Mouse (Mus musculus) kidney, embryonic 14.5 days (tissue): ENCODE results near the gene Disp3. TPM values are rescaled to one million over a fixed set of nuclear protein-coding genes. Genes with fewer than 3 reads are reported as not detected.

ENCODE experiments used
- ATAC-seq: fragments of 200-750 bp; cut with Nextera tagmentation; 2 replicates; pipeline ENCODE4 v1.8.0; 2017; ENCODE audit warnings: moderate number of reproducible peaks, mild to moderate bottlenecking, moderate TSS enrichment, moderate library complexity; ENCODE audit not compliant: low FRiP score, low TSS enrichment
- H3K27ac ChIP-seq: fragments of 300-500 bp; sonication (generic); 2 replicates; pipeline ENCODE4 v1.5.1; 2014; ENCODE audit warnings: low read depth, mild to moderate bottlenecking, low read length, moderate library complexity, mixed read lengths
- H3K27me3 ChIP-seq: fragments of 300-500 bp; sonication (generic); 2 replicates; pipeline ENCODE4 v1.6.1; 2014; ENCODE audit warnings: mild to moderate bottlenecking, low read length; ENCODE audit not compliant: control insufficient read depth, insufficient read depth
- H3K36me3 ChIP-seq: fragments of 300-500 bp; sonication (generic); 2 replicates; pipeline ENCODE4 v1.6.1; 2014; ENCODE audit warnings: low read length, mixed read lengths; ENCODE audit not compliant: control insufficient read depth, insufficient read depth
- H3K4me1 ChIP-seq: fragments of 300-500 bp; sonication (generic); 2 replicates; pipeline ENCODE4 v1.6.1; 2014; ENCODE audit warnings: low read length, mixed read lengths; ENCODE audit not compliant: control insufficient read depth, insufficient read depth
- H3K4me2 ChIP-seq: fragments of 300-500 bp; sonication (generic); replicated peaks from 2 replicates; pipeline ENCODE4 v1.6.1; 2014; ENCODE audit warnings: low read depth, mild to moderate bottlenecking, low read length
- H3K4me3 ChIP-seq: fragments of 300-500 bp; sonication (generic); 2 replicates; pipeline ENCODE4 v1.5.1; 2014; ENCODE audit warnings: mild to moderate bottlenecking, low read length
- H3K9ac ChIP-seq: fragments of 300-500 bp; sonication (generic); 2 replicates; pipeline ENCODE4 v1.6.1; 2014; ENCODE audit warnings: low read depth, mild to moderate bottlenecking, low read length, moderate library complexity
- H3K9me3 ChIP-seq: fragments of 300-500 bp; sonication (generic); 2 replicates; pipeline ENCODE4 v1.6.1; 2016; ENCODE audit warnings: low read length; ENCODE audit not compliant: control insufficient read depth
- WGBS: fragments of 180-500 bp; shearing (Covaris S2); extraction: QIAGEN DNeasy Blood & Tissue Kit; methylation state at CpG from one replicate; pipeline ENCODE4 v1.1.7; 2014; 5-methylcytosine and 5-hydroxymethylcytosine counted together
- polyA plus RNA-seq: library from polyadenylated mRNA; unstranded; fragments of >200 nt; fragmentation: Nextera tagmentation; extraction: Ambion mirVana; gene quantifications from 2 replicates; pipeline ENCODE4 v1.2.1, GENCODE M21; 2014

Disp3 gene
- polyA plus RNA-seq, 1 experiment from 2014 or later, result 0.34 TPM

- no peak overlapping the region for H3K4me3 ChIP-seq
- ATAC-seq, result no peak
- 0 out of 2 replicates have a peak, but pooled peaks cover 3% of the 10 kb centered on the region for H3K4me1 ChIP-seq
- H3K4me2 ChIP-seq, result no peak overlapping the region
- no peaks in the 10 kb centered on the region for H3K9me3 ChIP-seq
- H3K9ac ChIP-seq, result no peak overlapping the region
- H3K36me3 ChIP-seq, result no peaks in the 10 kb centered on the region
- no peaks in the 10 kb centered on the region; the same call in none of the 2 replicates for H3K27me3 ChIP-seq
- WGBS, result 4% methylated on average over 10 of the region's 10 CpGs
- no peak overlapping the region for H3K27ac ChIP-seq
These were observed 69.5 kb downstream of the Disp3 start for GRCm38 (mm10) chr4:148218238-148218637.

GRCm38 (mm10) chr4:148215264-148215900 is 72.4 kb downstream of the Disp3 start:
- no peaks in the 10 kb centered on the region for H3K9me3 ChIP-seq
- H3K36me3 ChIP-seq, result no peaks in the 10 kb centered on the region
- 0 out of 2 replicates have a peak, but pooled peaks cover 3% of the 10 kb centered on the region for H3K4me1 ChIP-seq
- H3K4me2 ChIP-seq, result no peak overlapping the region
- WGBS, result 31% methylated on average over 11 of the region's 11 CpGs
- H3K4me3 ChIP-seq, result no peak overlapping the region
- H3K27ac ChIP-seq, result no peak overlapping the region
- H3K27me3 ChIP-seq, result no peaks in the 10 kb centered on the region; the same call in none of the 2 replicates
- ATAC-seq, result peak; percentile 56
- H3K9ac ChIP-seq, result no peak overlapping the region

- H3K9ac ChIP-seq, result no peak overlapping the region
- H3K4me3 ChIP-seq, result no peak overlapping the region
- H3K4me1 ChIP-seq, result 0 out of 2 replicates have a peak, but pooled peaks cover 3% of the 10 kb centered on the region
- H3K27ac ChIP-seq, result no peak overlapping the region
- no peak for ATAC-seq
- no peaks in the 10 kb centered on the region for H3K36me3 ChIP-seq
- no peaks in the 10 kb centered on the region for H3K9me3 ChIP-seq
- no peaks in the 10 kb centered on the region; the same call in none of the 2 replicates for H3K27me3 ChIP-seq
- 54% methylated on average over 5 of the region's 5 CpGs for WGBS
- H3K4me2 ChIP-seq, result no peak overlapping the region
These were observed 73.2 kb downstream of the Disp3 start for GRCm38 (mm10) chr4:148214460-148215136.

- no peaks in the 10 kb centered on the region for H3K27me3 ChIP-seq
- no peak overlapping the region for H3K4me2 ChIP-seq
- 59% methylated on average over 6 of the region's 6 CpGs for WGBS
- H3K27ac ChIP-seq, result no peak overlapping the region
- no peak overlapping the region for H3K4me3 ChIP-seq
- no peaks in the 10 kb centered on the region for H3K9me3 ChIP-seq
- no peaks in the 10 kb centered on the region for H3K36me3 ChIP-seq
- no peak for ATAC-seq
- no peaks in the 10 kb centered on the region for H3K4me1 ChIP-seq
- no peak overlapping the region for H3K9ac ChIP-seq
These were observed 82.9 kb downstream of the Disp3 start for GRCm38 (mm10) chr4:148204873-148205232.

GRCm38 (mm10) chr4:148204061-148204872 is 83.5 kb downstream of the Disp3 start:
- Histone ChIP-seq H3K36me3 (no peaks in the 10 kb centered on the region), H3K4me1 (no peaks in the 10 kb centered on the region), H3K27me3 (no peaks in the 10 kb centered on the region), H3K4me2 (no peak overlapping the region), H3K4me3 (no peak overlapping the region), H3K9me3 (no peaks in the 10 kb centered on the region), H3K27ac (no peak overlapping the region), H3K9ac (no peak overlapping the region)
- ATAC-seq, result no peak
- 68% methylated on average over 15 of the region's 15 CpGs for WGBS

- 93% methylated on average over 2 of the region's 2 CpGs for WGBS
- no peak overlapping the region for H3K9ac ChIP-seq
- ATAC-seq, result no peak
These were observed 84.2 kb downstream of the Disp3 start for GRCm38 (mm10) chr4:148203557-148203956.

GRCm38 (mm10) chr4:148198721-148199120 is 89.0 kb downstream of the Disp3 start:
- no peak overlapping the region for H3K4me3 ChIP-seq
- no peak overlapping the region for H3K4me2 ChIP-seq
- H3K9me3 ChIP-seq, result no peaks in the 10 kb centered on the region
- H3K36me3 ChIP-seq, result no peaks in the 10 kb centered on the region
- no peak overlapping the region for H3K9ac ChIP-seq
- no peaks in the 10 kb centered on the region for H3K4me1 ChIP-seq
- ATAC-seq, result no peak
- H3K27ac ChIP-seq, result no peak overlapping the region
- no peaks in the 10 kb centered on the region for H3K27me3 ChIP-seq
- 23% methylated on average over 10 of the region's 10 CpGs for WGBS

More at GRCm38 (mm10) chr4:148203557-148203956, 84.2 kb downstream of the Disp3 start:
- H3K36me3 ChIP-seq, result no peaks in the 10 kb centered on the region
- no peak overlapping the region for H3K27ac ChIP-seq
- H3K27me3 ChIP-seq, result no peaks in the 10 kb centered on the region
- no peaks in the 10 kb centered on the region for H3K4me1 ChIP-seq
- no peaks in the 10 kb centered on the region for H3K9me3 ChIP-seq
- H3K4me2 ChIP-seq, result no peak overlapping the region
- no peak overlapping the region for H3K4me3 ChIP-seq

- Histone ChIP-seq H3K4me3 (no peak overlapping the region), H3K36me3 (no peaks in the 10 kb centered on the region), H3K4me2 (no peak overlapping the region), H3K27ac (no peak overlapping the region), H3K27me3 (0 out of 2 replicates have a peak, but pooled peaks cover 3% of the 10 kb centered on the region), H3K9ac (no peak overlapping the region), H3K4me1 (no peaks in the 10 kb centered on the region), H3K9me3 (no peaks in the 10 kb centered on the region)
- ATAC-seq, result peak; percentile 25; the same call in 1 of the 2 replicates
These were observed 93.4 kb downstream of the Disp3 start for GRCm38 (mm10) chr4:148194400-148194799.
